Mouse (Mus musculus): ENCODE results near the gene Bmper. TPM values are rescaled to one million over a fixed set of nuclear protein-coding genes. Genes with fewer than 3 reads are reported as not detected.

Bmper gene
- polyA plus RNA-seq, 1 experiment from 2014 or later = 1.6 TPM

GRCm38 (mm10) chr9:23221976-23222375 is 900 bp upstream of the Bmper start:
- no peaks in the 10 kb centered on the region for H3K36me3 ChIP-seq (ENCODE audit: control insufficient read depth, insufficient read depth, low read length)
- WGBS = 13% methylated on average over 5 of the region's 5 CpGs
- H3K4me3 ChIP-seq (ENCODE audit: low read depth, low read length) = peak overlapping the region; percentile 61; the same call in 1 of the 2 replicates
- no peak overlapping the region for H3K9ac ChIP-seq (ENCODE audit: low read depth, low read length)
- H3K27me3 ChIP-seq (replicated peaks; ENCODE audit: control insufficient read depth, insufficient read depth, low read length) = peaks cover 52% of the 10 kb centered on the region
- no peaks in the 10 kb centered on the region for H3K9me3 ChIP-seq (ENCODE audit: control insufficient read depth, low read length)
- DNase-seq (ENCODE audit: low spot score) = no peak
- no peak for ATAC-seq (replicated peaks; ENCODE audit: low FRiP score)
- peak overlapping the region; percentile 84 for H3K4me2 ChIP-seq
- H3K4me1 ChIP-seq (replicated peaks; ENCODE audit: control insufficient read depth, insufficient read depth, low read length) = no peaks in the 10 kb centered on the region
- H3K27ac ChIP-seq (ENCODE audit: low read depth, low read length) = no peak overlapping the region

GRCm38 (mm10) chr9:23222492-23222840 is 410 bp upstream of the Bmper start:
- peak; percentile 58 for ATAC-seq (replicated peaks; ENCODE audit: low FRiP score)

GRCm38 (mm10) chr9:23223549-23224077 is 737 bp downstream of the Bmper start:
- no peak for ATAC-seq (replicated peaks; ENCODE audit: low FRiP score)

More at GRCm38 (mm10) chr9:23222492-23222840, 410 bp upstream of the Bmper start:
- H3K4me3 ChIP-seq (ENCODE audit: low read depth, low read length) = peak overlapping the region; percentile 61
- no peaks in the 10 kb centered on the region for H3K36me3 ChIP-seq (ENCODE audit: control insufficient read depth, insufficient read depth, low read length)
- WGBS = under 1% methylated on average over 24 of the region's 26 CpGs
- H3K27me3 ChIP-seq (replicated peaks; ENCODE audit: control insufficient read depth, insufficient read depth, low read length) = peaks cover 52% of the 10 kb centered on the region
- peak; percentile 54 for DNase-seq (ENCODE audit: low spot score)
- H3K4me2 ChIP-seq = peak overlapping the region; percentile 84
- H3K27ac ChIP-seq (ENCODE audit: low read depth, low read length) = no peak overlapping the region
- no peaks in the 10 kb centered on the region for H3K4me1 ChIP-seq (replicated peaks; ENCODE audit: control insufficient read depth, insufficient read depth, low read length)
- H3K9ac ChIP-seq (ENCODE audit: low read depth, low read length) = peak overlapping the region; percentile 8; the same call in 1 of the 2 replicates
- H3K9me3 ChIP-seq (ENCODE audit: control insufficient read depth, low read length) = no peaks in the 10 kb centered on the region

GRCm38 (mm10) chr9:23233464-23234121 is 10.7 kb downstream of the Bmper start:
- H3K4me2 ChIP-seq = no peak overlapping the region
- no peak overlapping the region for H3K9ac ChIP-seq (ENCODE audit: low read depth, low read length)
- no peaks in the 10 kb centered on the region; the same call in 1 of the 2 replicates for H3K4me1 ChIP-seq (replicated peaks; ENCODE audit: control insufficient read depth, insufficient read depth, low read length)
- WGBS = 75% methylated on average over 8 of the region's 8 CpGs
- H3K27ac ChIP-seq (ENCODE audit: low read depth, low read length) = no peak overlapping the region
- ATAC-seq (replicated peaks; ENCODE audit: low FRiP score) (no peak), DNase-seq (ENCODE audit: low spot score) (no peak)
- no peak overlapping the region for H3K4me3 ChIP-seq (ENCODE audit: low read depth, low read length)
- no peaks in the 10 kb centered on the region for H3K27me3 ChIP-seq (replicated peaks; ENCODE audit: control insufficient read depth, insufficient read depth, low read length)
- no peaks in the 10 kb centered on the region for H3K9me3 ChIP-seq (ENCODE audit: control insufficient read depth, low read length)
- H3K36me3 ChIP-seq (ENCODE audit: control insufficient read depth, insufficient read depth, low read length) = no peaks in the 10 kb centered on the region

More at GRCm38 (mm10) chr9:23223549-23224077, 737 bp downstream of the Bmper start:
- Histone ChIP-seq H3K9me3 (ENCODE audit: control insufficient read depth, low read length) (no peaks in the 10 kb centered on the region), H3K4me1 (replicated peaks; ENCODE audit: control insufficient read depth, insufficient read depth, low read length) (no peaks in the 10 kb centered on the region), H3K27me3 (replicated peaks; ENCODE audit: control insufficient read depth, insufficient read depth, low read length) (peaks cover 52% of the 10 kb centered on the region), H3K4me2 (peak overlapping the region; percentile 84), H3K36me3 (ENCODE audit: control insufficient read depth, insufficient read depth, low read length) (no peaks in the 10 kb centered on the region), H3K4me3 (ENCODE audit: low read depth, low read length) (peak overlapping the region; percentile 61), H3K27ac (ENCODE audit: low read depth, low read length) (no peak overlapping the region), H3K9ac (ENCODE audit: low read depth, low read length) (no peak overlapping the region)
- 3% methylated on average over 29 of the region's 29 CpGs for WGBS
- DNase-seq (ENCODE audit: low spot score) = no peak

- Histone ChIP-seq H3K9me3 (ENCODE audit: control insufficient read depth, low read length) (no peaks in the 10 kb centered on the region), H3K4me1 (replicated peaks; ENCODE audit: control insufficient read depth, insufficient read depth, low read length) (no peaks in the 10 kb centered on the region; the same call in 1 of the 2 replicates), H3K4me3 (ENCODE audit: low read depth, low read length) (no peak overlapping the region), H3K27me3 (replicated peaks; ENCODE audit: control insufficient read depth, insufficient read depth, low read length) (no peaks in the 10 kb centered on the region), H3K36me3 (ENCODE audit: control insufficient read depth, insufficient read depth, low read length) (no peaks in the 10 kb centered on the region), H3K9ac (ENCODE audit: low read depth, low read length) (no peak overlapping the region), H3K4me2 (no peak overlapping the region), H3K27ac (ENCODE audit: low read depth, low read length) (no peak overlapping the region)
- 56% methylated on average over 6 of the region's 6 CpGs for WGBS
- DNase-seq (ENCODE audit: low spot score) (no peak), ATAC-seq (replicated peaks; ENCODE audit: low FRiP score) (no peak)
These were observed 12.6 kb downstream of the Bmper start for GRCm38 (mm10) chr9:23235368-23236002.

- DNase-seq (ENCODE audit: low spot score) = no peak
- H3K9ac ChIP-seq (ENCODE audit: low read depth, low read length) = no peak overlapping the region
- 63% methylated on average over 6 of the region's 6 CpGs for WGBS
These were observed 13.9 kb downstream of the Bmper start for GRCm38 (mm10) chr9:23236635-23237279.

GRCm38 (mm10) chr9:23239011-23239410 is 16.1 kb downstream of the Bmper start:
- Histone ChIP-seq H3K36me3 (ENCODE audit: control insufficient read depth, insufficient read depth, low read length) (no peaks in the 10 kb centered on the region), H3K4me3 (ENCODE audit: low read depth, low read length) (no peak overlapping the region), H3K9ac (ENCODE audit: low read depth, low read length) (no peak overlapping the region), H3K4me2 (no peak overlapping the region), H3K9me3 (ENCODE audit: control insufficient read depth, low read length) (no peaks in the 10 kb centered on the region), H3K27ac (ENCODE audit: low read depth, low read length) (no peak overlapping the region), H3K4me1 (replicated peaks; ENCODE audit: control insufficient read depth, insufficient read depth, low read length) (no peaks in the 10 kb centered on the region; the same call in 1 of the 2 replicates), H3K27me3 (replicated peaks; ENCODE audit: control insufficient read depth, insufficient read depth, low read length) (no peaks in the 10 kb centered on the region)
- 51% methylated on average over 2 of the region's 2 CpGs for WGBS
- DNase-seq (ENCODE audit: low spot score) (no peak), ATAC-seq (replicated peaks; ENCODE audit: low FRiP score) (no peak)

More at GRCm38 (mm10) chr9:23236635-23237279, 13.9 kb downstream of the Bmper start:
- H3K27ac ChIP-seq (ENCODE audit: low read depth, low read length) = no peak overlapping the region
- H3K4me3 ChIP-seq (ENCODE audit: low read depth, low read length) = no peak overlapping the region
- no peaks in the 10 kb centered on the region for H3K9me3 ChIP-seq (ENCODE audit: control insufficient read depth, low read length)
- no peak overlapping the region for H3K4me2 ChIP-seq
- no peaks in the 10 kb centered on the region; the same call in 1 of the 2 replicates for H3K4me1 ChIP-seq (replicated peaks; ENCODE audit: control insufficient read depth, insufficient read depth, low read length)
- H3K36me3 ChIP-seq (ENCODE audit: control insufficient read depth, insufficient read depth, low read length) = no peaks in the 10 kb centered on the region
- ATAC-seq (replicated peaks; ENCODE audit: low FRiP score) = no peak
- H3K27me3 ChIP-seq (replicated peaks; ENCODE audit: control insufficient read depth, insufficient read depth, low read length) = no peaks in the 10 kb centered on the region

- no peak for ATAC-seq (replicated peaks; ENCODE audit: low FRiP score)
- H3K9me3 ChIP-seq (ENCODE audit: control insufficient read depth, low read length) = no peaks in the 10 kb centered on the region
- no peak for DNase-seq (ENCODE audit: low spot score)
- no peak overlapping the region for H3K9ac ChIP-seq (ENCODE audit: low read depth, low read length)
- WGBS = 75% methylated on average over 3 of the region's 3 CpGs
- no peak overlapping the region for H3K4me2 ChIP-seq
- H3K27me3 ChIP-seq (replicated peaks; ENCODE audit: control insufficient read depth, insufficient read depth, low read length) = no peaks in the 10 kb centered on the region
- no peak overlapping the region for H3K27ac ChIP-seq (ENCODE audit: low read depth, low read length)
- H3K4me3 ChIP-seq (ENCODE audit: low read depth, low read length) = no peak overlapping the region
- H3K4me1 ChIP-seq (replicated peaks; ENCODE audit: control insufficient read depth, insufficient read depth, low read length) = no peaks in the 10 kb centered on the region
- H3K36me3 ChIP-seq (ENCODE audit: control insufficient read depth, insufficient read depth, low read length) = no peaks in the 10 kb centered on the region
These were observed 20.0 kb downstream of the Bmper start for GRCm38 (mm10) chr9:23242911-23243310.

All from liver, embryonic 11.5 days (tissue).